Mouse (Mus musculus): ENCODE results near the gene Ccdc91. TPM values are rescaled to one million over a fixed set of nuclear protein-coding genes. Genes with fewer than 3 reads are reported as not detected.

Gene Ccdc91
- total RNA-seq, 2 experiments from 2014 or later, result 36.0 to 41.5 TPM

DNA sequence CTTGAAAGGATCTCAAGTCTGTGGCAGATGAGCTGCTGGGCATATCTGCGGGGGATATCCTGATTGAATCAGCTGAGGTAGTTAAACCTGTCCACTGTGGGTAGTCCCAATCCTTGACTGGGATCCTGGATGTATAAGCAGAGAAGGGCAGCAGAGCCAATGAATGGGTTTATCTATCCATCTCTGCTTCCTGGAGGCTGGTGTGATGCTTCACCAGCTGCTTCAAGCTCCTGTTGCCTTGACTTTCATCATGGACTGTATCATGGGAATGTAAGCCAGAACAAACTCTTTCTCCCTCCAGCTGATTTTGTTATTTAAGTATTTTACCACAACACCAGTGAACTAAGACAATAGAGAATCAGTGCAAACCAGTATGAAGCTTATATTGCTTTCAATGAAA is 200.6 kb downstream of the Ccdc91 start:
- no peak for DNase-seq (ENCODE audit: low spot score in 2 of 2)

Other genes with a start within 250 kb of the Ccdc91 start
- gene Pthlh, start 211.6 kb upstream of the Ccdc91 start, total RNA-seq (2021), result 1 to 10 TPM; 2.2 to 2.9 TPM

Measured in layer of hippocampus, adult 18-20 months (tissue).